Mouse (Mus musculus) hindlimb bud, embryonic 11.5 days (tissue): ENCODE data around the gene Kctd15.

Experiments used
- DNase-seq: peaks from one replicate; pipeline ENCODE4 v3.0.0-alpha.2; 2012; ENCODE audit warnings: low read depth, low spot score; ENCODE audit errors: extremely low spot score

Kctd15 gene

GRCm38 (mm10) chr7:34630211-34631085 is 26.1 kb downstream of the Kctd15 start:
- DNase-seq: no peak

- DNase-seq: no peak
These were observed 26.8 kb downstream of the Kctd15 start for GRCm38 (mm10) chr7:34629702-34630210.

GRCm38 (mm10) chr7:34620411-34620810 is 36.1 kb downstream of the Kctd15 start:
- no peak for DNase-seq

- DNase-seq: no peak
These were observed 38.2 kb downstream of the Kctd15 start for GRCm38 (mm10) chr7:34618141-34618890.

GRCm38 (mm10) chr7:34616275-34616674 is 40.3 kb downstream of the Kctd15 start:
- no peak for DNase-seq

- no peak for DNase-seq
These were observed 46.1 kb downstream of the Kctd15 start for GRCm38 (mm10) chr7:34610445-34610844.

- DNase-seq: no peak
These were observed 49.1 kb downstream of the Kctd15 start for GRCm38 (mm10) chr7:34607334-34607970.

- no peak for DNase-seq
These were observed 49.8 kb downstream of the Kctd15 start for GRCm38 (mm10) chr7:34606729-34607128.

GRCm38 (mm10) chr7:34606051-34606450 is 50.5 kb downstream of the Kctd15 start:
- DNase-seq: no peak

- no peak for DNase-seq
These were observed 58.0 kb downstream of the Kctd15 start for GRCm38 (mm10) chr7:34598576-34598975.

- no peak for DNase-seq
These were observed 58.5 kb downstream of the Kctd15 start for GRCm38 (mm10) chr7:34597986-34598385.

- no peak for DNase-seq
These were observed 59.8 kb downstream of the Kctd15 start for GRCm38 (mm10) chr7:34596531-34597235.

- no peak for DNase-seq
These were observed 61.3 kb downstream of the Kctd15 start for GRCm38 (mm10) chr7:34595307-34595565.

- DNase-seq: no peak
These were observed 61.8 kb downstream of the Kctd15 start for GRCm38 (mm10) chr7:34594501-34595306.

- DNase-seq: no peak
These were observed 65.8 kb downstream of the Kctd15 start for GRCm38 (mm10) chr7:34590711-34591110.
